Mouse (Mus musculus) liver, adult 2 months (tissue): Measurements from ENCODE around the gene Cmah.

Experiments used
- CTCF ChIP-seq: fragments of 200-500 bp; IDR thresholded peaks from 2 replicates; pipeline ENCODE4 v1.5.1; 2011; ENCODE audit warnings: low read depth, low read length, control low read depth
- POLR2A ChIP-seq: fragments of 200-500 bp; IDR thresholded peaks from 2 replicates; pipeline ENCODE4 v1.6.1; 2011; ENCODE audit warnings: low read length, control low read depth; ENCODE audit not compliant: insufficient read depth; ENCODE audit errors: extremely low read depth

- TF ChIP-seq CTCF (peak; percentile 63), POLR2A (no peak)
Observed at GRCm38 (mm10) chr13:24280439-24281431, 46.5 kb upstream of the Cmah start, which contains the start of gene Carmil1.
